Mouse (Mus musculus): ENCODE data around the gene Syn3.

The Syn3 gene

GRCm38 (mm10) chr10:86218984-86219383 is 279.7 kb downstream of the Syn3 start:
- no peak for DNase-seq (ENCODE audit: extremely low spot score, low spot score)

GRCm38 (mm10) chr10:86216836-86217235 is 281.9 kb downstream of the Syn3 start:
- no peak for DNase-seq (ENCODE audit: extremely low spot score, low spot score)

- DNase-seq (ENCODE audit: extremely low spot score, low spot score), result no peak
Observed at GRCm38 (mm10) chr10:86212062-86212461, 286.6 kb downstream of the Syn3 start.

GRCm38 (mm10) chr10:86203915-86204314 is 294.8 kb downstream of the Syn3 start:
- DNase-seq (ENCODE audit: extremely low spot score, low spot score), result no peak

GRCm38 (mm10) chr10:86203175-86203574 is 295.5 kb downstream of the Syn3 start:
- DNase-seq (ENCODE audit: extremely low spot score, low spot score), result no peak

- no peak for DNase-seq (ENCODE audit: extremely low spot score, low spot score)
Observed at GRCm38 (mm10) chr10:86201826-86202225, 296.9 kb downstream of the Syn3 start.

GRCm38 (mm10) chr10:86201006-86201405 is 297.7 kb downstream of the Syn3 start:
- no peak for DNase-seq (ENCODE audit: extremely low spot score, low spot score)

- DNase-seq (ENCODE audit: extremely low spot score, low spot score), result no peak
Observed at GRCm38 (mm10) chr10:86196414-86197025, 302.2 kb downstream of the Syn3 start.

GRCm38 (mm10) chr10:86194722-86195121 is 304.0 kb downstream of the Syn3 start:
- no peak for DNase-seq (ENCODE audit: extremely low spot score, low spot score)

GRCm38 (mm10) chr10:86193863-86194434 is 304.7 kb downstream of the Syn3 start:
- no peak for DNase-seq (ENCODE audit: extremely low spot score, low spot score)

GRCm38 (mm10) chr10:86188614-86189013 is 310.1 kb downstream of the Syn3 start:
- DNase-seq (ENCODE audit: extremely low spot score, low spot score), result no peak

- no peak for DNase-seq (ENCODE audit: extremely low spot score, low spot score)
Observed at GRCm38 (mm10) chr10:86187881-86188280, 310.8 kb downstream of the Syn3 start.

- no peak for DNase-seq (ENCODE audit: extremely low spot score, low spot score)
Observed at GRCm38 (mm10) chr10:86183148-86183885, 315.4 kb downstream of the Syn3 start.

GRCm38 (mm10) chr10:86182183-86182805 is 316.4 kb downstream of the Syn3 start:
- no peak for DNase-seq (ENCODE audit: extremely low spot score, low spot score)

- no peak for DNase-seq (ENCODE audit: extremely low spot score, low spot score)
Observed at GRCm38 (mm10) chr10:86176411-86176810, 322.3 kb downstream of the Syn3 start.

GRCm38 (mm10) chr10:86174017-86174416 is 324.7 kb downstream of the Syn3 start:
- DNase-seq (ENCODE audit: extremely low spot score, low spot score), result no peak

GRCm38 (mm10) chr10:86173284-86173683 is 325.4 kb downstream of the Syn3 start:
- DNase-seq (ENCODE audit: extremely low spot score, low spot score), result no peak

- no peak for DNase-seq (ENCODE audit: extremely low spot score, low spot score)
Observed at GRCm38 (mm10) chr10:86171246-86171645, 327.4 kb downstream of the Syn3 start.

- DNase-seq (ENCODE audit: extremely low spot score, low spot score), result no peak
Observed at GRCm38 (mm10) chr10:86168084-86168483, 330.6 kb downstream of the Syn3 start.

- peak; percentile 38 for DNase-seq (ENCODE audit: extremely low spot score, low spot score)
Observed at GRCm38 (mm10) chr10:86166854-86167268, 331.8 kb downstream of the Syn3 start.

GRCm38 (mm10) chr10:86164098-86164497 is 334.6 kb downstream of the Syn3 start:
- no peak for DNase-seq (ENCODE audit: extremely low spot score, low spot score)

- no peak for DNase-seq (ENCODE audit: extremely low spot score, low spot score)
Observed at GRCm38 (mm10) chr10:86161783-86162271, 336.9 kb downstream of the Syn3 start.

Data from neural tube, embryonic 10.5 days (tissue).